Mouse (Mus musculus) left cerebral cortex, adult 8-10 months (tissue): ENCODE data around the gene Cyp2d10. TPM values are rescaled to one million over a fixed set of nuclear protein-coding genes. Genes with fewer than 3 reads are reported as not detected.
"Not testable (repeated sequence)": the region's sequence is repeated elsewhere in the genome, so short reads cannot be mapped to it uniquely, and the experiment has no call there.

ENCODE experiments used
- DNase-seq, 2 experiments: peaks; one replicate each; pipeline ENCODE4 v3.0.0; 2022; ENCODE audit warnings: low spot score in 2 of 2
- total RNA-seq, 4 experiments: library from RNA; stranded (reverse); gene quantifications; 2 replicates each; pipeline ENCODE4 v1.2.4; 2022

Gene Cyp2d10
- under 1 TPM in 2 of 4 experiments, not detected in 2; 0.34 to 0.42 TPM for total RNA-seq

DNA sequence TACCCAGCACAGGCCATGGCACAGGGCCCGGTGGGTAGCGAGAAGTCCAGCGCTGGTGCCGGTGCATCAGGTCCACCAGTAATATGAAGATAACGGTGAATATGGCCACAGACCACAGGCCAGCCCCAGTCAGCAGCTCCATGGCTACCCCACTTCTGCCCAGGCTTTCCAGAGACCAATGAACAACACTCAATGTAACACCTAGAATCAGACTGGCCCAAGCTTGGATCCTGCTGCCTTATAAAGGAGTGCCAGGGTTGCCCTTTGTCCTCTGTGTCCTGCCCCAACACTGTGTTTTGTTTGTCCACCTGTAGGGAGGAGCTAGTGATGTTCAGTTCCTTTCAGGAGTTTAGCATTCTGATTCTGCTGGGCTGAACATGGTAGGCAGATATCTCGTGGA lies at the start of gene Cyp2d10:
Gene Cyp2d10, minus strand, starts transcription at position 215 of the 400 bp plus-strand sequence.
- DNase-seq: no peak

DNA sequence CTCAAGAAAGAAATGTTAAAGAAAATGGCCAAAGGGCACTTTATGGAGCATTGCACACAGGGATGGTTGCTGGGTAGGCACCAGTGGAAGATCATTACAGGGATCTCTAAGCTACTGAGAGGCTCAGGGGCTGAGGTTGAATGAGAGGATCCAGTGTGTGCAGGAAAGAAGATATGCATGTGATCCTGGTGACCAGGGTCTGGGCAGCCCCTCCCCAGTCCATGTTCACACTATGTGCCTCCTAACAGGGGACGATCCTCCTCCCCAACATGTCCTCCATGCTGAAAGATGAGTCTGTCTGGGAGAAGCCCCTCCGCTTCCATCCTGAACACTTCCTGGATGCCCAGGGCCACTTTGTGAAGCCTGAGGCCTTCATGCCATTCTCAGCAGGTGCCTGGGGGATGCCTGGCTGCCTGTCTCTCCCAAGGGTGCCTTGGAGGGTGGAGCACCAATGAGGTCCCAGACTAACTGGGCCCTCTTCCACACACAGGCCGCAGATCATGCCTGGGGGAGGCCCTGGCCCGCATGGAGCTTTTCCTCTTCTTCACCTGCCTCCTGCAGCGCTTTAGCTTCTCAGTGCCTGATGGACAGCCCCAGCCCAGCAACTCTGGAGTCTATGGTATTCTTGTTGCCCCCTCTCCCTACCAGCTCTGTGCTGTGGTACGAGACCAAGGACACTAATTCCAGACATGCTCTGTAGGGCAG lies 49.2 kb upstream of the Cyp2d10 start:
- not testable (repeated sequence) for DNase-seq

DNA sequence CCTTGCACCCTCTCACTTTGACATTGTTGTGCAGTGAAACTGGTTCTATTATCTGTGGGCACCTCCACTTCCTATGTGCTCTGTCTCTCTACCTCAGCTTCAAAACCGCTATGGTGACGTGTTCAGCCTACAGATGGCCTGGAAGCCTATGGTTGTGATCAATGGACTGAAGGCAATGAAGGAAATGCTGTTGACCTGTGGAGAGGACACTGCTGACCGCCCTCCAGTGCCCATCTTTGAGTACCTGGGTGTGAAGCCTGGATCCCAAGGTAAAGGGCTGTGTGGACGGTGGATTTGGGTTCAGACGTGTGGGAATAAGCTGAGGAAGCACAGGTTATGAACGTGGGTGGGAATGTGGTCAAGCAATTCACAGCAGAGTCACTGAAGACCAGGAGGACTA lies 46.5 kb upstream of the Cyp2d10 start:
- not testable (repeated sequence) for DNase-seq

DNA sequence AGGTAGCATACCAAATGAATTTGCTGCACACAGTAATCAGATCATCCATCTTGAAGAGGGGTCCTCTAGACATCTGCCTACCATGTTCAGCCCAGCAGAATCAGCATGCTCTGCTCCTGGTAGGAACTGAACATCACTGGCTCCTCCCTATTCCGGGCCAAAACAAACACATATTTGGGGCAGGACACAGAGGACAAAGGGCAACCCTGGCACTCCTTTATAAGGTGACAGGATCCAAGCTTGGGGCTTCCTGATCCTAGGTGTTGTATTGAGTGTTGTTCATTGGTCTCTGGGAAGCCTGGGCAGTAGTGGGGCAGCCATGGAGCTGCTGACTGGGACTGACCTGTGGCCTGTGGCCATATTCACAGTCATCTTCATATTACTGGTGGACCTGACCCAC lies 45.1 kb upstream of the Cyp2d10 start:
- not testable (repeated sequence) for DNase-seq

DNA sequence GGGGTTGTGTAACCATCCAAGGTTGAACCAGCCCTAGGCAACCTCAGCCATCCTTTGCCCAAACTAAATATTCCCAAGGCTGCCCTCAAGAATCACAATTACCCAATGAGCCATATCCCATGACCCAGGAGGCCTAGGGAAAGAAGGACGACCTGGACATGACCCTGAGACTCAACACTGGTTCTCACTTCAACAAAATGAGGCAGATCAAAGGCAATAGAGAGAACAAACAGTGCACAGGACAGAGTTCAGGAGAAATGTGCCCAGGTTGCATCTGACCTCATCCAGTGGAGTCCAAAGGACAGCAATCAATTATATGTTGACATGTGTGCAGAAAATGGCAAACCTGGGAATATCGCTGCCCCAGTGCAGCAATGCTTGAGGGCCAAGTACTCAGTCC lies 43.0 kb upstream of the Cyp2d10 start:
- DNase-seq: not testable (repeated sequence)

DNA sequence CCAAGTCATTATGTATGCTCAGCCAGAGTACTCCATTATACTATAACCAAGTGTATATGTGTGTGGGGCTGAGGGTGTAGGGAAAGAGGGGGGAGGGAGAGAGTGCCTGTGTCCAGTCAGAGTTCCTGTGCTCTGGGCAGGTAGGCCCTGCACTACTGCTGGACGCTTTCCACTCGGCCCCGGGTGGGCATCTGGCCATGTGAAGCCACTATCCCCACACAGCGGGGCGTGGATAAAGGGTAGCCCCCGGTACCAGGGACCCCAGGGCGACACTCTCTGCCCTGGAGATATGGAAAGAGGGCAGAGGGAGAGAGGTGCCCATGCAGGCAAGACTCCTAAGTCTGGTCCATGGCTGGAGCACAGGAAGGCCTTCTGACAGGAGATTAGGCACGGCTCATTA lies 38.2 kb upstream of the Cyp2d10 start:
- DNase-seq: no peak

DNA sequence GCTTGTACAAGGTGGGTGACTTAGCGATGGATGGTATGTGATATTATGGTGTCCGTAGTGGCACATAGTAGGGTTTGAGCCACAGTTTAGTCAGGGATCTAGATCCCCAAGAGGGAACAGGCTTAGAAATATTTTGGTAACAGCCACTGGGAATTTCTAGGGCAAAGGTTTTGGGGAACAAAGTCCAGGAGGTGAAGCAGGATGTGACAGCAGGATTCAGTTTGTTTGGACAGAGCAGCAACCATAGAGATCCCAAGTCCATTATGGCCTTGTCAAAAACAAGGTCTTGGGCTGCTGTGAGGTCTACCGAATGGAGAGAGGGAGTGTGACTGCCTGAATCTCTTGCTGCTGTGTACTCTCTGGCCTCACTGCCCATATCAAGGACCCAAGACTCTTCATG lies 36.7 kb upstream of the Cyp2d10 start:
- no peak for DNase-seq

DNA sequence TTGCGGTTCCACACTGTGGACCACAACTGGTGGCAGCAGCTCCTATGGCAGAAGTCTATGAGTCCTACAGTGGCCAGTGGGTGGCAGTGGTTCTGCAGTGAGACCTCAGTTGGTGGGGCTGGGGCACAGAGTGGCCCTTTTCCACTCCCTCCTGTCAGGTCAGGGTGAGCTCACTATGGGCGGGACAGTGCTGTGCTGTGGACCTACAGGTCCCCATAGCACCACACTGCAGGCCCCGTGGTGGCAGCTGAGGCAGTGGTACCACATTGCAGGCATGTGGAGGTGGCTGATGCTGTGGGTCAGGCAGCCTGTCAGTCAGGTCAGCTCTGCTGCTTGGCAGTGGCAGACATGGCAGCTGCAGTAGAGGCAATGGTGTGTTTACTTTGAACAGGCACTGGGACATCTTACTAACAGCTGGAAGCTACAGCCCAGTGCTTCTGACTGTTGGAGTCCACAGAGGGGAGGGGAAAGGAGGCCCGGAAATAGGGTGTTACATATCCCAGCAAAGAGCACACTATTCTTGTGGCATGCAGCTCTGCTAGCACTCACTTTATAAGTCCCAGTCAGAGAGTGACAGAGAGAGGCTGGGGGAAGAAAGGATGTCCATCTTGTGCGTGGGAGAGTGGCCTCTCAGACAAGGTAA lies 31.1 kb upstream of the Cyp2d10 start:
- no peak for DNase-seq

DNA sequence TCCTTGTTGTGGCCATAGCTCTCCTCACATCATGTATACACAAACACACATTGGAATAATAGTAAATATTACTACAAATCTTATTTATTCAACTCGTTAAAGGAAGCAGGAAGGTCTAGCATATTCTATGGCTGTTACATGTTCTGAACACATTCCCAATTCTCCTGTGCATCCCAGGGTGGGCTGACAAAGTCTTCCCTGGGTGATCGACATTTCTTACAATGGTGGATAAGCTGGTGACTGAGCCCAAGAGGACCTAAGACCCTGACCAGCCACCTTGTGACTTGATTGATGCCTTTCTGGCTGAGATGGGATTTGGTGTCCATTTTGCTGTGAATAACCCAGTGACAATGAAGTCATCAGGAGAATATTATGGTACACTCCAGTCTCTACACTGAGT lies 28.6 kb upstream of the Cyp2d10 start:
- DNase-seq: no peak

DNA sequence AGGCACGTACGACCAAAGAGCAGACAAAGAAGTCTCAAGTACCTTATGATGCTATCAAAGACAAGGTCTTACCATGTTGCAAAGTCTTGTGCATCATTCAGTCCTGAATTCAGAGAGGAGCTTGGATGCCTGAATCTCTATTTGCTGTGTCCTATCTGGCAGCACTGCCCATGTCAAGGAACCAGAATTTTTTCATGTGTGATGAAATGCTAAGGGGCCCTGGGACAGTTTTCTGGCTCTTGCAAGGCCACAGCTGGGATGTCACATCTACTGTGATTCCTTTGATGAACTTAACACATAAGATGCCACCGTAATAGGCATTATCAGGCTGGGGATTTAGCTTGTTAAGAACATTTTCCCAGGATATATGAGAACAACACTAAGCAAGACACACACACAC lies 28.0 kb upstream of the Cyp2d10 start:
- no peak for DNase-seq

DNA sequence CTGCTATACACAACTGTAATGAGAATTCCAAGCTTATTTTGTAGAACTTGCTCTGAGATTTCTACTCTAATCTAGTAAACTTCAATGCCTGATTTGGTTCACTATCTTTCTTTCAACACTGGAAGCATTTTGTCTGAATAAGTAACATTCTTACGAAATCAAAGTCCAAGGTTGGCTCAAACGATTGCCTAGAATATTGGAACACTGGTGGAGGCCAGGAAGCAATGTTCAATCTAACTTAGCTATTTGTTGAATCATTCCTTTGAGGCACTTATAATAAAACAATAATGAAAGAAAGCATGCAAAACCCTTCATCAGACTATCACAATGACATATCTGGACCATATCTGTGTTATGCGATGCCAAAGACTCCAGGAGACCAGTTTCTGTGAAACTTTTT lies 27.5 kb upstream of the Cyp2d10 start:
- DNase-seq: no peak

DNA sequence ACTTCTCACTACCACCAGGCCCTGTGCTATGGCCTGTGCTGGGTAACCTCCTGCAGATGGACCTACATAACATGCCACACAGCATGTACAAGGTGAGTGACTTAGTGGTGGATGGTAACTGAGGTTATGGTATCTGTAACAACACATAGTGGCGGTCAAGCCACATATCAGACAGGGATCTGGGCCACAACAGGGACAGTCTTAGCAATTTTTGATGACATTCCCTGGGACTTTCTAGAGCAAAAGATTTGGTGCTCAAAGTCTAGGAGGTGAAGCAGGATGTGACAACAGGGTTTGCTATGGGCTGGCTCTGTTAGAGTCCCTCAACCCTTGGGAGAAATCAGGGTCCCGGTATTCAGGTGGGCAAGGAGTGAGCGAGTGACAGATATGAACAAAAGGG lies 26.6 kb upstream of the Cyp2d10 start:
- DNase-seq: no peak

DNA sequence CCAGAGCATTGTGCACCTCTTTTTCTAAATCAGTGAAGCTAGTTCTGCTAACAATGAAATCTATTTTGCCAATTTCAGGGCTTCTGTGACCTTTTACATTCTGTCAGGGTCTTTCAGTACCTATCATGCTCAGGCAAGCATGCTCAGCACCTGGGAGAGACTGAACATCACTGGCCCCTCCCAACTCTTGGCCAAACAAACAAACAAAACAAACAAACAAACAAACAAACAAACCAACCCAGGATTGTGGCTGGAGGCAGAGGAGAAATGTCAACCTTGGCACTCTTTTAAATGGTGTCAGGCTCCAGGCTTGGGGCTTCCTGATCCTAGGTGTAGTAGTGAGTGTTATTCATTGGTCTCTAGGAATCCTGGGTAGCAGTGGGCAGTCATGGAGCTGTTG lies 26.1 kb upstream of the Cyp2d10 start, which contains the start of gene Cyp2d9:
Gene Cyp2d9, plus strand, starts transcription at position 301 of the 400 bp plus-strand sequence.
- no peak for DNase-seq

DNA sequence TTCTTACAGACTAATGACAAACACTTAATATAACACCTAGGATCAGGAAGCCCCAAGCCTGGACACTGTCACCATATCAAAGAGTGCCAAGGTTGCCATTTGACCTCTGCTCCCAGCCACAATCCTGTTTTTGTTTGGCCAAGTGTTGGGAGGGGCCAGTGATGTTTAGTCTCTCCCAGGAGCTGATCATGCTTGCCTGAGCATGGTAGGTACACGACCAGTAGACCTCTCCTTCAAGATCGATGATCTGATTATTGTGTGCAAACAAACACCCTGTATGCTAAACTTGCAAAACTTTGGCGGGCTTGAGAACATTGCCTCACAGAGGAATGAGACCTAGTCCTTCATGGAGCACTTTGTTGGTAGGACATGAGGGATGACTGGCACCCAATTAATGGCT lies 16.5 kb upstream of the Cyp2d10 start:
- DNase-seq: no peak

DNA sequence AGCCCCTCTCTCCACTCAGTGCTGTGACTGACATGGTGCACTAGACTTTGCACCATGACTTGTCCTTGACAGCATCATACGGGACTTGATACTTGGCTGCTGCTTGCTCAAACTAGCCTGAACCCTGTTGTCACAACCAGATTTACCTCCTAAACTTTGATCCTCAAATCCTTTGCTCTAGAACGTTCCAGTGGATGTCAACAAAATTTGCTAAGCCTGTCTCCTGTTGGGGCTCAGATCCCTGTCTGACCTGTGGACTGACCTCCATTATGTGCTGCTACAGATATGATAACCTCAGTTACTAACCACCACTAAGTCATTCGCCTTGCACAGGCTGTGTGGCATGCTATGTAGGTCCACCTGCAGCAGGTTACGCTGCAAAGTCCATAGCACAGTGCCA lies 15.9 kb upstream of the Cyp2d10 start:
- no peak for DNase-seq

DNA sequence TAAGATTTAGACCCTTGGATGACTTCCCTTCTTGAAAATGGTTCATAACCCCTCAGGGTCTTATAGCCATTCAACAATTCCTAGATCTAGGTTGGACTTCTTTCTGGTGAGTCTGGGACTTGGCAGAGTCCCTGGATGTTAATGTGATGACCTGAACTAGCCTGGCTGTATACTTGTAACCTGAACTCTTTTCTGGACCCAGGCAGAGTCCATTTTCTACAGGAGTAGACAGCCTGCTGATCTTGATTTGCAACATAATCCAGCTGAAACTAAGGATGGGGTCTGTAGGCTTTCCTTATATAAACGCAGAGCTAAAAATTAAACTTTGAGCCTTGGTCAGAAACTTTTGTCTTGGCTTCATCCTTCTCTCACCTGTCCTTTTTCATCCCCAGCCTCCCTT lies 11.6 kb upstream of the Cyp2d10 start:
- DNase-seq: no peak

DNA sequence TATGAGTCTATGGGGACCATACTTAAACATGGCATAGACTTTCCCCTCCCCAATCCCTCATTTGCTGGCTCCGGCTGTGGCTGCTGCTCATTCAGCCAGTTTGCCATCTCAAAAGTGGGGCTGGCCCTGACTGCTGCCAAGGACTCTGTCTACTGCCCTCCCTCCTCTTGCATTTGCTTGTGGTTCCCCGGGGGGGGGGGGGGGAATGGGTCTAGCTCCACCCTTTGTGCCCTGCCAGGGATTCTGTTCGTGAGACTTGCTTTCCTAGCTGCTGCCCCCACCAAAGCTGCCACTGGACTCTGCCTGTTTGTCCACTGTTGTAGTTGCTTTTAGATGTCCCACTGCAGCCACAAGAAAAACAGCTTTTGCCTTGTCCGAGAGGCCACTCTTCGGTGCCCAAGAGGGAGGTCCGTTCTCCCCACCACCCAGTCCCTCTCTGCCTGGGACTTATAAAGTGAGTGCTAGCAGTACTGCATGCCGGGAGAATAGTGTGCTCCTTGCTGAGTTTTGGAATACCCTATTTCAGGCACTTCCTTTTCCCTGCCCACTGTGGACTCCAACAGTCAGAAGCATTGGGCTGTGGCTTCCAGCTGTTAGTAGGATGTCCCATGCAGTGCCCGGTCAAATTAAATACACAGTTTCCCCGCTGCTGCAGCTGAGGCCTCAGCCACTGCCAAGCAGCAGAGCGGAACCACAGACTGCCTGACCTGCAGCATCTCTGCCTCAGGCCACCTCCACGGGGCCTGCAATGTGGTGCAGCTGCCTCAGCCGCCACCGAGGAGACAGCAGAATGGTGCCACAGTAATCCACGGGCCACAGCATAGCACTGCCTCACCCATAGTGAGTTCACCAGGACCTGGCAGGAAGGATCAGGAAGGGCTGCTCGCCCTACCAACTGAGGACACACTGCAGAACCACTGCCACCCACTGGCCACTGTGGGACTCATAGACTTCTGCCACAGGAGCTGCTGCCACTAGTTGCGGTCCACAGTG lies 10.1 kb upstream of the Cyp2d10 start:
- peak; percentile 55 to 74 for DNase-seq

DNA sequence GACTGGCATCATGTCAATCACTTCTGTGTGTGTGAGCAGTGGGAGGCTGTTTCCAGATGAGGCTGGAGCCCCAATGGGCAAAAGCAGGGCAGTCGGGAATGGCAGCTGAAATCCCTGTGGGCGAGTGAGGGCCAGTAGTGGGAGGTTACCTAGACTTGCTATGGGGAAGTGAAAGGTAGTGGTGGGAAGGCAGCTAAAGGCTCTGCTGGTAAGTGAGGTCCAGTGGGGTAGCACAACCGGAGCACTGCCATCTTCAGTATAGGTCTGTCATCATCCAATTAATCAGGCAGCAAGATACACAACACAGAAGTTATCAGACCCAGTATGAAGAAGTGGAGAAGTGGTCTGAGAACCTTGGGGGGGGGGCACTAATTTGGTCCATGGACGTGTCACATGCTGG lies 541 bp upstream of the Cyp2d10 start:
- no peak for DNase-seq

DNA sequence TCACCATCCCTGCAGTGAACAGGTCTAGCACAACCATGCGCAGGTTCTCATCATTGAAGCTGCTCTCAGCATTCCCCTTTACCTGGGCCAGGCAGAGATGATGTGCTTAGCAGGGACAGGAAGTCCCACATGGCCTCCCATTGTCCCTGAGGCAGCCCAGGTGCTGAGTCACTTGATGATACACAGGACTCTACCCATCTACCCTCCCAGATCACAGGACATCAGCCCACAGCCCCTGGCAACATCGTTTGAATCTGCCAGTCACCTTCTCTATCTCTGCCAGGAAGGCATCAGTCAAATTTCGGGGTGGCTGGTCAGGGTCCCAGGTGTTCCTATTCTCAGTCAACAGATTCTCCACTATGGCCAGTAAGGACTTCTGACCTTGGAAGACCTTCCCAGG lies 2.8 kb downstream of the Cyp2d10 start:
- DNase-seq: no peak

DNA sequence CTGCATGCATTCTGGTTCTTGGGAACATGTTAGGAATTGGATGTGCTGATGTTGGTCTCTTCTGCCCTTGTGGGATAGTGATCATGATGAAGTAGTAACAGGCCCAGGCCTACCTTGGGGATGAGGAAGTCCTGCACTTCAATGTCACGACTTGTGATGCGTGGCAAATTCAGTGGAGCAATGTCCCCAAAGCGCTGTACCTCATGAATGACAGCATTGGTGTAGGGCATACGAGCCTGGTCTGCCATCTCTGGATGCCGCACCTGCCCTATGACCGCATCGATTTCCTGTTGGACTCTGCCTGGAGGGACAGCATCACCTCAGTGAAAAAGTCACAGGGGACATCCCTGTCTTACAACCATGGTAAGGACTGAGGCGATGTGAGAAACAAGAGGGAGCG lies 3.4 kb downstream of the Cyp2d10 start:
- DNase-seq: no peak

DNA sequence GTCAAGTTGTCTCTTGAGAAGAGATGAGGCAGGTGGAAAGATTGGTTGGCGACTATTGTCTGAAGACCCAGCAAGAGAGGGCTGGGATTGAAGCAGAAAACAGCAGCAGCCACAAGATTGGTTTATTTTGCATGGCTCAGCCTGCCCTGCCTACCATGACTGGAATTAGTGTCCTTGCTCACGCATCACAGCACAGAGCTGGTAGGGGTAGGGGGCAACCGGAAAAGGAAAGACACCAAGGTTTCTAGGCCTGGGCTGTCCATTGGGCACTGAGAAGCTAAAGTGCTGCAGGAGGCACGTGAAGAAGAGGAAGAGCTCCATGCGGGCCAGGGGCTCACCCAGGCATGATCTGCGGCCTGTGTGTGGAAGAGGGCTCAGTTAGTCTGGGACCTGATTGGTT lies 4.3 kb downstream of the Cyp2d10 start:
- no peak for DNase-seq

DNA sequence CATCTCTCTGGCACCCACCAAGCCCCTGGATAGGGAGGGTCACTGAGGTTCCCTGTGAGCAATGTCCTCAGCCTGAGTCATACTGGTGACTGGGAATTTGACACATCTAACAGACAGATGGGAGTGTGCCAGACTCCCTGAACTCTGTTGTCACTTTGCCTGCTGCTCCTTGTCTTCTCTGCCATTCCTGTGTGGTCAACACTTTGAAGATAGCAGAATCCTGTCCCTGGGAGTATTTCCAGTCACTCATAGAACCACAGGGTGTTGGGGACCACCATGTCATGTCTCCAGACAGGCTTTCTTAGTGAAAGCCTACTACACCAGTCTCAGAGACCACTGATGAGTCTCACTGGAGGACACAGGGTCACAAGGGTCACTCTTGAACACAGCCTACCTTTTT lies 4.9 kb downstream of the Cyp2d10 start:
- no peak for DNase-seq
